Mouse (Mus musculus): Measurements from ENCODE around the gene Podn. TPM values are rescaled to one million over a fixed set of nuclear protein-coding genes. Genes with fewer than 3 reads are reported as not detected.

Gene Podn
- polyA plus RNA-seq, 1 experiment from 2014 or later = 0.75 TPM

DNA sequence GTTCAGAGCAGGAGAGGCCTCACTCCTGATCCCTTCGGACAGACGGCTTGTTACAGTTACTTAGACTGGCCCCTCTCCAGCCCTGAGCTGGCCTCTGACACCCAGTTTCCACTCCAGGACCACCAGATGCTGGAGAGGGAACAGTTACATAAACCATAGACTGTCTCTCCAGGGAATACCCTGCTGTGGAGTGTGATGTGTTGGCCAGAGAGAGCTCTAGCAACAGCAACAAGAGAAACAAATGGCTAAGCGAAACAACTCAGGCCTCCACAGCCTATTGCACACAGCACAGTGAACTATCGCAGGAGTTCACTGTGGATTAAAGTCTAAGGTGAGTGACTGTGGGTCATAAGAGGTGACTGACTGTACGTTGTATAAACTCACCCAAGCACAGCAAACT lies 71.6 kb downstream of the Podn start:
- no peak overlapping the region for H3K27ac ChIP-seq (ENCODE audit: low read depth, low read length)
- WGBS = 77% methylated on average over 5 of the region's 5 CpGs
- H3K9ac ChIP-seq (replicated peaks; ENCODE audit: low read depth, low read length) = no peak overlapping the region
- ATAC-seq (ENCODE audit: low read depth) = no peak
- H3K36me3 ChIP-seq (ENCODE audit: control insufficient read depth, insufficient read depth, low read length) = no peaks in the 10 kb centered on the region
- no peak overlapping the region for H3K4me2 ChIP-seq (ENCODE audit: low read depth, low read length)
- H3K9me3 ChIP-seq (ENCODE audit: control insufficient read depth, low read length) = no peaks in the 10 kb centered on the region
- no peaks in the 10 kb centered on the region for H3K4me1 ChIP-seq (ENCODE audit: control insufficient read depth, insufficient read depth, low read length)
- H3K27me3 ChIP-seq (ENCODE audit: control insufficient read depth, insufficient read depth, low read length) = no peaks in the 10 kb centered on the region; the same call in 1 of the 2 replicates
- H3K4me3 ChIP-seq (ENCODE audit: low read depth, low read length) = no peak overlapping the region

DNA sequence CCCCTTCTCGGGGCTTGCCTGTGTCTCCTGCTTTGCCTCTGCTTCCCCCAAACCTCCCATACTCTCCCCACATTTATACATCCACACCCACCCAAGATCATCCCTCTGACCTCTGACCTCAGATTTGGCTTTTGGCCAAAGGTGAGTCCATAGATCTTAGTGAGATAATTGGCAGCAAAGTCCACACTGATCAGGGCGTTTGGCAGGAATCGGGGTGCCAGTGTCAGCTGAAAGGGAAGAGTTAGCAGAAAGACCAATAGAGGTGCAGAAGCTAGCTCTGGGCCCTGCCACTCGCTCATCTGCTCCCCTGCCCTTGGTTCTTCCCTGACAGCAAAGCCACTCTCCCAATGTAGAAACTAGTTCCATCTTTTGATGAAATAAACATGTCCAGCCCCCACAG lies 73.1 kb downstream of the Podn start:
- WGBS = 95% methylated on average over 4 of the region's 4 CpGs
- no peak for ATAC-seq (ENCODE audit: low read depth)
- no peaks in the 10 kb centered on the region for H3K36me3 ChIP-seq (ENCODE audit: control insufficient read depth, insufficient read depth, low read length)

DNA sequence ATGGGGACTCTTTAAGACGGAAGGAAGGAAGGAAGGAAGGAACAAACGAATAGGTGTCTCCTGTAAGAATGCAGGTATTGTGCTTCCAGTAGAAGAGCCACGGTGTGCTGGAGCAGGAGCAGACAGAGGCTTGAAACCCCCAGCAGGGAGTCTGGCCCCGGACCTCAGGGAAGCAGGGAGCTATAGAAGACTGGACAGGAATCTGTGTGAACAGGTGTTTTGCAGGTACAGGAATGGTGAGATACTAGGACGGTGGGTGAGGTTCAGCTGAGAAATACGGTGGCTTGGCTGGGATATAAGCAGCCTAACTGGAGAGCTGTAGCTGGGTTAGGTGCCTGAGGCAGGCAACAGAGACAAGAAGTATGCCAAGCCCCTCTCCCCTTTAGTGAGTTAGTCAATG lies 76.1 kb downstream of the Podn start:
- ATAC-seq (ENCODE audit: low read depth) = no peak
- WGBS = 81% methylated on average over 6 of the region's 6 CpGs
- H3K27me3 ChIP-seq (ENCODE audit: control insufficient read depth, insufficient read depth, low read length) = no peaks in the 10 kb centered on the region
- no peaks in the 10 kb centered on the region for H3K9me3 ChIP-seq (ENCODE audit: control insufficient read depth, low read length)
- no peaks in the 10 kb centered on the region for H3K4me1 ChIP-seq (ENCODE audit: control insufficient read depth, insufficient read depth, low read length)
- no peak overlapping the region for H3K9ac ChIP-seq (replicated peaks; ENCODE audit: low read depth, low read length)
- no peak overlapping the region for H3K4me2 ChIP-seq (ENCODE audit: low read depth, low read length)
- no peak overlapping the region for H3K27ac ChIP-seq (ENCODE audit: low read depth, low read length)
- no peak overlapping the region for H3K4me3 ChIP-seq (ENCODE audit: low read depth, low read length)
- H3K36me3 ChIP-seq (ENCODE audit: control insufficient read depth, insufficient read depth, low read length) = no peaks in the 10 kb centered on the region

More for the DNA sequence above, 73.1 kb downstream of the Podn start:
- no peaks in the 10 kb centered on the region for H3K9me3 ChIP-seq (ENCODE audit: control insufficient read depth, low read length)
- H3K4me1 ChIP-seq (ENCODE audit: control insufficient read depth, insufficient read depth, low read length) = no peaks in the 10 kb centered on the region
- H3K27me3 ChIP-seq (ENCODE audit: control insufficient read depth, insufficient read depth, low read length) = no peaks in the 10 kb centered on the region
- no peak overlapping the region for H3K27ac ChIP-seq (ENCODE audit: low read depth, low read length)
- H3K4me3 ChIP-seq (ENCODE audit: low read depth, low read length) = no peak overlapping the region
- H3K4me2 ChIP-seq (ENCODE audit: low read depth, low read length) = no peak overlapping the region
- H3K9ac ChIP-seq (replicated peaks; ENCODE audit: low read depth, low read length) = no peak overlapping the region

DNA sequence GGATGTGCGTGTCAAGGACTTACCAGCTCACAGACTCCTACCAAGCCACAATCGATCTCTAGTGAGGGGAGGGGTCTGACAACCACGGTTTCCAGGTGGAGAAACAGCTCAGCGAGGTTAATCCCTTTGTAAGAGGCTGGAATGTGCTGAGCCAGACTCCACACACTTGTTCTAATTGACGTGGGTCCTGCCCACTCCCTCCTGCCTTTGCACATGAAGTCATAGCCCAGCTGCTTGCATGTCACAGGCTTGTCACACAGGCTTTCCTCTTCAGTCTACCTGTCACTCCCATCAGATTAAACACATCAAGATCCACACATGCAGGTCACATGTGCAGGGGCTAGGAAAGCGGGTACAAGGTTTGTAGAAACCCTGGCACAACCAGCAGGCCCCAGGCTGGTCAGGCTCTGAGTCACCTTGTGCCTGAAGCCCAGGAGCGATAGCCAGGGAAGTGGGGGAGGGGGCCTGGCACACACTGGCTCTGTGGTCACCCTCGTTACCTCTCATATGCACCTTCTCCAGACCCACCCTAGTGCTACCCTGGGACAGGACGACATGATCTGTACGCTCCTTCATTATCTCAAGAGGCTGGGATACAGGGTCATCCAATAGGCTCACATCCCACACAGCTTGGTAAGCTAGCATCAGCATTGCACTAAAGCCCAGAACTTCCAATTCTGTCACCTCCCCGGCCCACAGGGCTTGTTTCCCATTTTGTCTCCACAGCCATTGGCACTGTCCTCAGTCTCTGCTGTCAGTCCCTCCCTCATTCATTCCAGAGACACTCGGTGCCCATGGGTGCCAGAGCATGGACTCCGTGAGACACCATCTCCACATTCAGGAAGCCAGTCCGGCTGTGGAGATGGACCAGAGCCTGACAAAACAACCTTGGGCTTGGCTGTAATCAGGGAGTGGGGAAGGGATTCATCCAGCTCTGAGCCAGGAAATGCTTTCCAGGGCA lies 77.0 kb downstream of the Podn start:
- no peaks in the 10 kb centered on the region for H3K4me1 ChIP-seq (ENCODE audit: control insufficient read depth, insufficient read depth, low read length)
- H3K36me3 ChIP-seq (ENCODE audit: control insufficient read depth, insufficient read depth, low read length) = no peaks in the 10 kb centered on the region
- H3K27ac ChIP-seq (ENCODE audit: low read depth, low read length) = no peak overlapping the region
- WGBS = 58% methylated on average over 14 of the region's 14 CpGs
- no peak overlapping the region for H3K9ac ChIP-seq (replicated peaks; ENCODE audit: low read depth, low read length)
- no peak overlapping the region for H3K4me2 ChIP-seq (ENCODE audit: low read depth, low read length)
- no peaks in the 10 kb centered on the region for H3K9me3 ChIP-seq (ENCODE audit: control insufficient read depth, low read length)
- H3K27me3 ChIP-seq (ENCODE audit: control insufficient read depth, insufficient read depth, low read length) = no peaks in the 10 kb centered on the region
- H3K4me3 ChIP-seq (ENCODE audit: low read depth, low read length) = no peak overlapping the region
- no peak for ATAC-seq (ENCODE audit: low read depth)

DNA sequence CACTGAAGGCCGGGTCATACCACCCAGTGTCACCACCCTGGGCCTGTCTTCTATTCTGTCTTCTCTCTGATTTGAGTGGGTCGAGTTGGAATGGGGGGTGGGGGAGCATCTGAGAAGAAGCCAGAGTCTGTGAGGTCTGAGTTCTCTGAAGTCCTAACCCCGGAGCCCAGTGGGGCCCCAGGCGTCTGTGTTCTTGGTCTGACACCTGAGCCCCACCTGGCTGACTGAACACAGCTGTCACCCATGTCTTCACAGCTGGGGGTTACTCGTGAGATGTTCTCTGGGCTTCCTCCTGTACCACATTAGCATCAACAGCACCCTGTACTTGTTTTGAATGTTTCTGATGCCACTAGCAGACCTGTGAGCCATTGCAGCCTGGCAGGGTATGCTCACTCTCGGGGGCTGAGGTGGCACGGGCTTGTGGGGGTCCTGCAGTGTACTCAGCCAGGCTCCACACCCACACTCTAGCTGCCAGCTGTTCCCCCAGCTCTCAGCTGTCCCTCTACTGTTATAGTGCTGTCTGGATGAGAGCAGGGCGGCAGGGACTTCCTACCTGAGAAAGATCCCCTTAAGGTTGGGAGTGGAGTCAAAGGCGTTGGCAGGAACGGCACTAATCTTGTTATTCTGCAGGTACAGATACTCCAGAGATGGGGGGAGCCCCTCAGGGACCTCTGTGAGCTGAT lies 77.9 kb downstream of the Podn start:
- H3K27ac ChIP-seq (ENCODE audit: low read depth, low read length) = no peak overlapping the region
- H3K27me3 ChIP-seq (ENCODE audit: control insufficient read depth, insufficient read depth, low read length) = no peaks in the 10 kb centered on the region
- H3K9ac ChIP-seq (replicated peaks; ENCODE audit: low read depth, low read length) = no peak overlapping the region
- H3K4me1 ChIP-seq (ENCODE audit: control insufficient read depth, insufficient read depth, low read length) = no peaks in the 10 kb centered on the region
- H3K9me3 ChIP-seq (ENCODE audit: control insufficient read depth, low read length) = no peaks in the 10 kb centered on the region
- ATAC-seq (ENCODE audit: low read depth) = no peak
- H3K36me3 ChIP-seq (ENCODE audit: control insufficient read depth, insufficient read depth, low read length) = no peaks in the 10 kb centered on the region
- H3K4me2 ChIP-seq (ENCODE audit: low read depth, low read length) = no peak overlapping the region
- no peak overlapping the region for H3K4me3 ChIP-seq (ENCODE audit: low read depth, low read length)
- 64% methylated on average over 10 of the region's 10 CpGs for WGBS

DNA sequence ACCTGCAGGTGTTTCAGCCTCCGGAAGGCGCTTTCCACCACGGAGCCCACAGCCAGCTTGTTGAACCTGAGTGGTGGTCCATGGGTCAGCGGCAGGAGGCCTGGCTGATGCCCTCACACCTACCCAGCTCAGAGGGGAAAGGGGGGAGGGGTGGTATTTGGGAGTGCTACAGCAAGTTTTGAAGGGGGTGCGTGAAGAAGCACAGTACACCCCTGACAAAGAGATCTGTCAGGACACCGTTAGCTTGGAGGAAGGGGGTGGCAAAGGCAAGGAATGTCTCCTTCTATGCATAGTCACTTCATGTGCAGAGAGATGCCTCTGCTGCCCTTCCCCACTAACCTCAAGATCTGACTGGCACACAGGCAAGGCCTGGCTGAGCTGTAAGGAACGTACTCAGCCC lies 78.4 kb downstream of the Podn start:
- 86% methylated on average over 7 of the region's 7 CpGs for WGBS
- no peak for ATAC-seq (ENCODE audit: low read depth)
- H3K9me3 ChIP-seq (ENCODE audit: control insufficient read depth, low read length) = no peaks in the 10 kb centered on the region

DNA sequence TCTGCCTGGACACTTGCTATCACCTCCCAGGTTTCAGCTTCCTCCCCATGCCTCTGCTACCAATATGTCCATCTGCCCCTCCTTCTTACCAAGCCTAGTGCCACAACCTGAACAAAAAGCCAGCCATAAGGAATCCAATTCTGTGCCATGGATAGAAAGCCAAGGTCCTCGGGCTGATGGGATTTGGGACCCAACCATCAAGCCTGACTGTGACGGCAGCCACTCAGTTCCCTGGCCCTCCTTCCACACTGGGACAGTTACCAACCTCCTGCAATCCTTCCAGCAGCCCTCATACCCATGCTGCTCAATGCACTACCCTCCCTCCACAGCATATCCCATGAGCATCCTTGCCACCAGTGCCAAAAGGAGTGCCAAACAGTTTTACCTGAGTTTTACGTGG lies 79.9 kb downstream of the Podn start:
- Histone ChIP-seq H3K4me1 (ENCODE audit: control insufficient read depth, insufficient read depth, low read length) (no peaks in the 10 kb centered on the region), H3K9me3 (ENCODE audit: control insufficient read depth, low read length) (no peaks in the 10 kb centered on the region), H3K9ac (replicated peaks; ENCODE audit: low read depth, low read length) (no peak overlapping the region), H3K4me2 (ENCODE audit: low read depth, low read length) (no peak overlapping the region), H3K27ac (ENCODE audit: low read depth, low read length) (no peak overlapping the region), H3K27me3 (ENCODE audit: control insufficient read depth, insufficient read depth, low read length) (no peaks in the 10 kb centered on the region), H3K4me3 (ENCODE audit: low read depth, low read length) (no peak overlapping the region), H3K36me3 (ENCODE audit: control insufficient read depth, insufficient read depth, low read length) (no peaks in the 10 kb centered on the region)
- WGBS = 95% methylated on average over 3 of the region's 3 CpGs
- no peak for ATAC-seq (ENCODE audit: low read depth)

More for the DNA sequence above, 78.4 kb downstream of the Podn start:
- Histone ChIP-seq H3K4me1 (ENCODE audit: control insufficient read depth, insufficient read depth, low read length) (no peaks in the 10 kb centered on the region), H3K27ac (ENCODE audit: low read depth, low read length) (no peak overlapping the region), H3K27me3 (ENCODE audit: control insufficient read depth, insufficient read depth, low read length) (no peaks in the 10 kb centered on the region), H3K9ac (replicated peaks; ENCODE audit: low read depth, low read length) (no peak overlapping the region), H3K36me3 (ENCODE audit: control insufficient read depth, insufficient read depth, low read length) (no peaks in the 10 kb centered on the region), H3K4me3 (ENCODE audit: low read depth, low read length) (no peak overlapping the region), H3K4me2 (ENCODE audit: low read depth, low read length) (no peak overlapping the region)

DNA sequence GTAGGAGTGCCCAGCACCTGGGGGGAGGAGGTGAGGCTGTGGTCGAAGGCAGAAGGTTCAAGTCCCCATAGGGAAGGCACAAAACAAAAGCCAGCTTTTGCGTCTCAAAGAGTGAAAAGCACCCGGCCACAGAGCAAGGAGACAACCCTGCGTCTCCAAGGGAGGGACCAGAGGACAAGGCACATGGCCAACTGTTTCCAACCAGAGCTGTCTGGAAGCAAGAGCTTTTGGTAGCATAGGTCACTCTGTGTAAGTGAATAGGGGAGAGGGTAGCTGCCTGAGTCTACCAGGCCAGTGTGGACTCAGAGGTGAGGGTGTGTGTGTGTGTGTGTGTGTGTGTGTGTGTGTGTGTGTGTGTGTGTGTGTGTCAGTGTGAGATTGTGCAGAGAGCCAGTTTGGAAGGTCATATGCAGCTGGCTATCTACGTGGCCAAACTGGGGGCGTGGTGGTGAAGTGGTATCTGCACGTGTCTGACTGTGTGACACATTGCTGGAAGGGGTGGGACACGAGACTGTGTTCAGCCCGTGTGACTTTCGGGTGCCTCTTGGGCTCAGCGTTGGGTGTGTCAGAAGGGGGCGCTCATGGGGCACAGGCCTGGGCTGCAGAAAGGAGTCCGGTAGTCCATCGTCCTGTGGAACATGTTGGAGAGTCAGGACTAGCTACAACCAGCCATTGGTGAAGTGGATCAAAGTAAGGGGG lies 81.0 kb downstream of the Podn start:
- Histone ChIP-seq H3K27ac (ENCODE audit: low read depth, low read length) (no peak overlapping the region), H3K9me3 (ENCODE audit: control insufficient read depth, low read length) (no peaks in the 10 kb centered on the region), H3K9ac (replicated peaks; ENCODE audit: low read depth, low read length) (no peak overlapping the region), H3K27me3 (ENCODE audit: control insufficient read depth, insufficient read depth, low read length) (no peaks in the 10 kb centered on the region), H3K4me3 (ENCODE audit: low read depth, low read length) (no peak overlapping the region), H3K4me1 (ENCODE audit: control insufficient read depth, insufficient read depth, low read length) (no peaks in the 10 kb centered on the region), H3K36me3 (ENCODE audit: control insufficient read depth, insufficient read depth, low read length) (no peaks in the 10 kb centered on the region), H3K4me2 (ENCODE audit: low read depth, low read length) (no peak overlapping the region)
- 66% methylated on average over 14 of the region's 14 CpGs for WGBS
- ATAC-seq (ENCODE audit: low read depth) = no peak

DNA sequence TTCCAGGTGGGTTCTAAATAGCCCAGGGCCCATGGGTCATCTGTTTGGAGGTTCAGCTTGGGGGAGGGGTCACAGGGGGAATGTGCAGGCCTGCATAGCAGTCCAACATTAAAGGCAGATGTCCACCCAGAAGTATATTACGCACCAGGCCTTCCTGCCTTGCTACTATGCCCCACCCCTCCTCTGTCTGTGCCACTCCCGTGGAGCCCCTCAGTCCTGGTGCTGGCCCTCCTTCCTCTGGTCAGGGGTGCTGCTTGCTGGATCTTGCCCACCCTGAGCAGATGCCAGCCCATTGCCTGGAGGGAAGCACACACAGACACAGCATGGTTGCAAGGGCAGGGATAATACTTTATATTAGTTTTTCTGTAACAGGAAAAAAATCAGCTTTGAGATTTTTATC lies 81.8 kb downstream of the Podn start:
- Histone ChIP-seq H3K4me1 (ENCODE audit: control insufficient read depth, insufficient read depth, low read length) (no peaks in the 10 kb centered on the region), H3K36me3 (ENCODE audit: control insufficient read depth, insufficient read depth, low read length) (no peaks in the 10 kb centered on the region), H3K27me3 (ENCODE audit: control insufficient read depth, insufficient read depth, low read length) (no peaks in the 10 kb centered on the region), H3K9ac (replicated peaks; ENCODE audit: low read depth, low read length) (no peak overlapping the region), H3K4me2 (ENCODE audit: low read depth, low read length) (no peak overlapping the region), H3K4me3 (ENCODE audit: low read depth, low read length) (no peak overlapping the region), H3K27ac (ENCODE audit: low read depth, low read length) (no peak overlapping the region), H3K9me3 (ENCODE audit: control insufficient read depth, low read length) (no peaks in the 10 kb centered on the region)
- WGBS = 69% methylated on average over 2 of the region's 2 CpGs
- ATAC-seq (ENCODE audit: low read depth) = no peak

All from neural tube, embryonic 14.5 days (tissue).